Mouse (Mus musculus) hindbrain, embryonic 14.5 days (tissue): ENCODE data around the gene Dcbld1. TPM values are rescaled to one million over a fixed set of nuclear protein-coding genes. Genes with fewer than 3 reads are reported as not detected.

Experiments
- ATAC-seq: fragments of 200-750 bp; cut with Nextera tagmentation; 2 replicates; pipeline ENCODE4 v1.8.0; 2017; ENCODE audit warnings: moderate number of reproducible peaks, mild to moderate bottlenecking, moderate TSS enrichment, moderate library complexity; ENCODE audit not compliant: low FRiP score
- DNase-seq: peaks from one replicate; pipeline ENCODE4 v3.0.0-alpha.2; 2015; ENCODE audit warnings: low spot score
- H3K27ac ChIP-seq: fragments of 300-500 bp; sonication (generic); 2 replicates; pipeline ENCODE4 v1.5.1; 2014; ENCODE audit warnings: mild to moderate bottlenecking, moderate library complexity
- H3K27me3 ChIP-seq: fragments of 300-500 bp; sonication (generic); 2 replicates; pipeline ENCODE4 v1.6.1; 2014; ENCODE audit warnings: mild to moderate bottlenecking, low read length, mixed read lengths; ENCODE audit not compliant: control insufficient read depth, insufficient read depth
- H3K36me3 ChIP-seq: fragments of 300-500 bp; sonication (generic); replicated peaks from 2 replicates; pipeline ENCODE4 v1.6.1; 2014; ENCODE audit not compliant: control insufficient read depth, insufficient read depth
- H3K4me1 ChIP-seq: fragments of 300-500 bp; sonication (generic); replicated peaks from 2 replicates; pipeline ENCODE4 v1.6.1; 2014; ENCODE audit warnings: antibody characterized with exemption, low read length, mixed read lengths; ENCODE audit not compliant: control insufficient read depth, insufficient read depth
- H3K4me2 ChIP-seq: fragments of 300-500 bp; sonication (generic); replicated peaks from 2 replicates; pipeline ENCODE4 v1.6.1; 2014; ENCODE audit warnings: mild to moderate bottlenecking, moderate library complexity
- H3K4me3 ChIP-seq: fragments of 300-500 bp; sonication (generic); replicated peaks from 2 replicates; pipeline ENCODE4 v1.5.1; 2014; ENCODE audit warnings: mild to moderate bottlenecking, low read length
- H3K9ac ChIP-seq: fragments of 300-500 bp; sonication (generic); 2 replicates; pipeline ENCODE4 v1.6.1; 2014
- H3K9me3 ChIP-seq: fragments of 300-500 bp; sonication (generic); 2 replicates; pipeline ENCODE4 v1.6.1; 2016; ENCODE audit warnings: low read length; ENCODE audit not compliant: control insufficient read depth
- WGBS: fragments of 180-500 bp; shearing (Covaris S2); extraction: QIAGEN DNeasy Blood & Tissue Kit; methylation state at CpG from one replicate; pipeline ENCODE4 v1.1.7; 2014; 5-methylcytosine and 5-hydroxymethylcytosine counted together
- polyA plus RNA-seq: library from polyadenylated mRNA; unstranded; fragments of >200 nt; fragmentation: Nextera tagmentation; extraction: Ambion mirVana; gene quantifications from 2 replicates; pipeline ENCODE4 v1.2.1, GENCODE M21; 2014

Dcbld1 gene
- polyA plus RNA-seq, 1 experiment from 2014 or later, result 23.6 TPM

DNA sequence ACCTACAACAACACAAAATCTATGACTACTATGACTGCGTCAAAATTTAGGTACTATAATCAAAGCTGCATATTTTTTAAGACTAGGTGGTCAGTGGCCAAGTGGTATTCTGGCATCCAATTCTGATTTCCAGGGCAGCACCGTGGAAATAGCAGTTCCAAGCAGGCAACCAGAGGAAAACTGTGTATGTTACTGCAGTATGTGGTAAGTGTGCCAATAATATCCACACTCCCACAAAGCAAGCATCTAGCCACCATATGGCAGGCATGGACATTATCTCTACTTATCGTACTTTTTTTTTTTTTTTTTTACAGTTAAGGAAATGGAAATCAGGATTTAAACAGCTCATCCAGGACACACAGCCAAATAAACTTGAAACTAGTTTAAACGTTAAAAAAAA lies 135.0 kb downstream of the Dcbld1 start:
- DNase-seq (no peak), ATAC-seq (no peak)
- H3K27me3 ChIP-seq, result no peaks in the 10 kb centered on the region
- no peak overlapping the region for H3K27ac ChIP-seq
- H3K36me3 ChIP-seq, result no peaks in the 10 kb centered on the region
- no peak overlapping the region for H3K4me2 ChIP-seq
- no peak overlapping the region for H3K4me3 ChIP-seq
- no peak overlapping the region for H3K9ac ChIP-seq
- no peaks in the 10 kb centered on the region for H3K9me3 ChIP-seq
- no peaks in the 10 kb centered on the region for H3K4me1 ChIP-seq
- 92% methylated on average over 4 of the region's 4 CpGs for WGBS

Other genes starting within 250 kb of the Dcbld1 start
- gene Vgll2, start 211.1 kb upstream of the Dcbld1 start, polyA plus RNA-seq, result 0.20 TPM in 1 of 2 replicates, not detected in the other
- 0.04 TPM in 1 of 2 replicates, not detected in the other for gene Ros1, start 38.4 kb upstream of the Dcbld1 start, polyA plus RNA-seq
- not detected in 2 replicates for gene Gm26741, start 125.1 kb downstream of the Dcbld1 start, polyA plus RNA-seq
- 26.1 and 27.4 TPM in 2 replicates for gene Gopc, start 148.5 kb downstream of the Dcbld1 start, polyA plus RNA-seq
- not detected in 2 replicates for gene Nepn, start 155.4 kb downstream of the Dcbld1 start, polyA plus RNA-seq
- gene Nus1, start 183.9 kb downstream of the Dcbld1 start, polyA plus RNA-seq, result 24.8 and 25.1 TPM in 2 replicates